Mouse (Mus musculus) hindbrain, embryonic 12.5 days (tissue): ENCODE results near the gene Tns1. TPM values are rescaled to one million over a fixed set of nuclear protein-coding genes. Genes with fewer than 3 reads are reported as not detected.
A peak's percentile ranks its signal among the peaks of the same experiment; 100 is the strongest.
"Not testable (repeated sequence)": the region's sequence is repeated elsewhere in the genome, so short reads cannot be mapped to it uniquely, and the experiment has no call there.

Experiments
- ATAC-seq: fragments of 200-750 bp; cut with Nextera tagmentation; 2 replicates; pipeline ENCODE4 v1.8.0; 2017; ENCODE audit warnings: moderate TSS enrichment; ENCODE audit not compliant: low FRiP score
- H3K27ac ChIP-seq: fragments of 300-500 bp; sonication (generic); 2 replicates; pipeline ENCODE4 v1.5.1; 2016; ENCODE audit warnings: mild to moderate bottlenecking
- H3K27me3 ChIP-seq: fragments of 300-500 bp; sonication (generic); 2 replicates; pipeline ENCODE4 v1.6.1; 2016; ENCODE audit warnings: mild to moderate bottlenecking
- H3K36me3 ChIP-seq: fragments of 300-500 bp; sonication (generic); 2 replicates; pipeline ENCODE4 v1.6.1; 2016; ENCODE audit warnings: mild to moderate bottlenecking
- H3K4me1 ChIP-seq: fragments of 300-500 bp; sonication (generic); 2 replicates; pipeline ENCODE4 v1.6.1; 2016
- H3K4me2 ChIP-seq: fragments of 300-500 bp; sonication (generic); replicated peaks from 2 replicates; pipeline ENCODE4 v1.6.1; 2016; ENCODE audit warnings: mild to moderate bottlenecking
- H3K4me3 ChIP-seq: fragments of 300-500 bp; sonication (generic); 2 replicates; pipeline ENCODE4 v1.5.1; 2016; ENCODE audit warnings: mild to moderate bottlenecking
- H3K9ac ChIP-seq: fragments of 300-500 bp; sonication (generic); 2 replicates; pipeline ENCODE4 v1.6.1; 2016; ENCODE audit warnings: mild to moderate bottlenecking, moderate library complexity
- H3K9me3 ChIP-seq: fragments of 300-500 bp; sonication (generic); replicated peaks from 2 replicates; pipeline ENCODE4 v1.6.1; 2016; ENCODE audit warnings: mild to moderate bottlenecking
- WGBS: fragments of 180-500 bp; shearing (Covaris S2); methylation state at CpG from one replicate; pipeline ENCODE4 v1.1.7; 2016; 5-methylcytosine and 5-hydroxymethylcytosine counted together
- polyA plus RNA-seq: library from polyadenylated mRNA; unstranded; fragments of >200 nt; fragmentation: Nextera tagmentation; extraction: Ambion mirVana; gene quantifications from 2 replicates; pipeline ENCODE4 v1.2.1, GENCODE M21; 2016

Tns1 gene
- polyA plus RNA-seq, 1 experiment from 2014 or later = 28.3 TPM

DNA sequence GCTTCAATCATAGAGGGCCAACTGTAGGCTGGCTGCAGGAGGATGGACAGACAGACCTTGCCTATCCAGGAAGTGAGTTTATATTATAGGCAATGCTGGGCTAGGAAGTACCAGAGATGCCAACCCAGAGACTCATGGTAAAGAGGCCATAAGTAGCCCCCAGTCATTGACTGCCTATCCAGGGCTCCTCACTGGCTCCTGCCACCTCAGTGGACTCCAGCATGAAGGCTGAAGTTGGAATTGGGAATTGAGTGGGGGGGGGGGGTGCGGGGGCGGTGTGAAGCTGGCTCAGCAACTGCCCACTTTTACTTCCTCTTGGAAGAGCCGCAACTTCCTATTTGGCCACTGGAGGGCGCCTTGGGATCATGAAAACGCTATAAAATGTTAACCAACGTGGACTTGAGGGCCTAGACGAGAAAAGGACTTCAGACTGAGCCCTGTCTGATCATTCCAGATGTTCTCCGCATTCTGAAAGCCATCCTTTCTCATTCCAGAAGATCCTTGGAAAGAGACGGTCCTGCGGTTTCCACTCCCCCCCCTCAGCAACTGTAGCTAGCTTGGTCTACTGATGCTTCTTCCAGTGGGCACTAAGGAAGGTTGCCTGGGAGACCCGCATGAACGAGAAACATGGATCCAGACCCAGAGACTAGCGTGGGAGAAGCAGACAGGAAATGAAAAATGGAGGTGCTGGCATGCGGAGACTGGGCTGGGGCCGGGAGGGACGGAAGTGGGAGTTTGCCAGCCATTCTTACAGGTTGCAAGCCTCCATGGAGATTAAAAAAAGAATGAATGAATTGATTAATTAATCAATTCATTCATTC, 221.9 kb downstream of the Tns1 start:
- no peaks in the 10 kb centered on the region for H3K36me3 ChIP-seq
- H3K4me2 ChIP-seq = peak overlapping the region; percentile 32; the same call in 1 of the 2 replicates
- WGBS = 17% methylated on average over 16 of the region's 16 CpGs
- peaks cover 13% of the 10 kb centered on the region for H3K4me1 ChIP-seq
- H3K4me3 ChIP-seq = no peak overlapping the region
- H3K27ac ChIP-seq = no peak overlapping the region
- no peaks in the 10 kb centered on the region for H3K27me3 ChIP-seq
- ATAC-seq = peak; percentile 40; the same call in 1 of the 2 replicates
- no peak overlapping the region for H3K9ac ChIP-seq
- H3K9me3 ChIP-seq = no peaks in the 10 kb centered on the region

GRCm38 (mm10) chr1:73901496-73901899, 222.8 kb downstream of the Tns1 start:
- no peak overlapping the region for H3K27ac ChIP-seq
- 8% methylated on average over 3 of the region's 3 CpGs for WGBS
- no peaks in the 10 kb centered on the region for H3K9me3 ChIP-seq
- peaks cover 13% of the 10 kb centered on the region for H3K4me1 ChIP-seq
- peak; percentile 62 for ATAC-seq
- no peak overlapping the region for H3K4me2 ChIP-seq
- H3K4me3 ChIP-seq = no peak overlapping the region
- H3K9ac ChIP-seq = no peak overlapping the region
- no peaks in the 10 kb centered on the region for H3K36me3 ChIP-seq
- no peaks in the 10 kb centered on the region for H3K27me3 ChIP-seq

DNA sequence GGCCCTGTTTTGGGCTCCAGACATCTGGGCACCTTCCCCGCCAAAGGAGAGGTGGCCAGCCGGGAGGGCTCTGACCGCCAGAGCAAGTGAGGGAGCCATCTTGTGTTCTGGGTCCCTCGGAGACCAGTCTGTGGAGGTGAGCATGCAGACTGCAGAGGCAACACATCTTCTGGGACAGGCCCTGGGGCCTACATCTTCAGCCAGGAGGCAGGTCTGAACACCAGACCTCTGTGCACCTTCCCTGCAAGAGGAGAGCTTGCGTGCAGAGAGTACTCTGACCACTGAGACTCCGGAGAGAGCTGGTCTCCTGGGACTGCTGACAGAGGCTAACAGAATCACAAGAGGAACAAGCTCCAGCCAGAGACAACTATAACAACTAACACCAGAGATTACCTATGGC, 228.8 kb downstream of the Tns1 start:
- not testable (repeated sequence) for H3K4me1 ChIP-seq, H3K9me3 ChIP-seq, H3K4me2 ChIP-seq, ATAC-seq, H3K9ac ChIP-seq, H3K4me3 ChIP-seq, H3K36me3 ChIP-seq, H3K27ac ChIP-seq, H3K27me3 ChIP-seq
- WGBS = 97% methylated on average over 6 of the region's 6 CpGs

DNA sequence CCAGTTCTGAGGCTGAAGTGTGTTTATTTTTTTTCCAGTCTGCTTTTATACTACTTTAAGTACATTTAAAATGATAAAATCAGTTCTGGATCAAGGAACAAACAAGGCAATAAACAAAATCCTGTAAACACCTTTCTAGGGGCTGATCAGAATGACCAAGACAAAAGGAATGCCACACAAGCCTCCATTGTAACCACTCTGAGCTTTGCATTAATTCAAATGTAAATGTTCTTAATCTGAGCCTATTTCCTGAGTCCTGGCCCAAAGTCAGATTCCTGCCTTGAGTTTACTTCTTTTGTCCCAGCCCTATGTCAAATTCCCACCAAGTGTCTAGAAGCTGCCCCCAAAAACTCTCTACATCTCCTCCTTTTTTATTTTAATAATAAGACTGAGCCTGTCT, 243.5 kb downstream of the Tns1 start:
- H3K27me3 ChIP-seq = no peaks in the 10 kb centered on the region
- no peak overlapping the region for H3K9ac ChIP-seq
- H3K9me3 ChIP-seq = peaks cover 5% of the 10 kb centered on the region; the same call in 1 of the 2 replicates
- H3K4me3 ChIP-seq = no peak overlapping the region
- no peak overlapping the region for H3K27ac ChIP-seq
- H3K4me2 ChIP-seq = no peak overlapping the region
- ATAC-seq = no peak
- H3K4me1 ChIP-seq = no peaks in the 10 kb centered on the region
- H3K36me3 ChIP-seq = no peaks in the 10 kb centered on the region

- WGBS = 33% methylated on average over 1 of the region's 1 CpGs
- Histone ChIP-seq H3K9ac (no peak overlapping the region), H3K4me1 (no peaks in the 10 kb centered on the region), H3K9me3 (no peaks in the 10 kb centered on the region), H3K4me3 (no peak overlapping the region), H3K36me3 (no peaks in the 10 kb centered on the region), H3K4me2 (no peak overlapping the region), H3K27me3 (no peaks in the 10 kb centered on the region), H3K27ac (no peak overlapping the region)
- no peak for ATAC-seq
Measured at GRCm38 (mm10) chr1:73875676-73876218, 248.5 kb downstream of the Tns1 start.

- no peaks in the 10 kb centered on the region for H3K9me3 ChIP-seq
- H3K4me1 ChIP-seq = peaks cover 6% of the 10 kb centered on the region
- ATAC-seq = no peak
- no peak overlapping the region for H3K9ac ChIP-seq
- H3K4me3 ChIP-seq = no peak overlapping the region
- H3K27me3 ChIP-seq = no peaks in the 10 kb centered on the region
- no peak overlapping the region for H3K4me2 ChIP-seq
- 67% methylated on average over 3 of the region's 3 CpGs for WGBS
- H3K27ac ChIP-seq = no peak overlapping the region
- H3K36me3 ChIP-seq = no peaks in the 10 kb centered on the region
Measured at GRCm38 (mm10) chr1:73864314-73864713, 259.9 kb downstream of the Tns1 start.

GRCm38 (mm10) chr1:73863074-73863431, 261.2 kb downstream of the Tns1 start:
- no peaks in the 10 kb centered on the region for H3K27me3 ChIP-seq
- peak overlapping the region; percentile 24; the same call in 1 of the 2 replicates for H3K27ac ChIP-seq
- peaks cover 6% of the 10 kb centered on the region for H3K4me1 ChIP-seq
- no peaks in the 10 kb centered on the region for H3K9me3 ChIP-seq
- no peaks in the 10 kb centered on the region for H3K36me3 ChIP-seq
- WGBS = 54% methylated on average over 11 of the region's 11 CpGs
- no peak overlapping the region for H3K9ac ChIP-seq
- no peak overlapping the region for H3K4me2 ChIP-seq
- no peak overlapping the region for H3K4me3 ChIP-seq
- peak; percentile 13; the same call in 1 of the 2 replicates for ATAC-seq

GRCm38 (mm10) chr1:73862323-73863073, 261.8 kb downstream of the Tns1 start:
- Histone ChIP-seq H3K4me3 (no peak overlapping the region), H3K27ac (peak overlapping the region; percentile 24; the same call in 1 of the 2 replicates), H3K4me2 (no peak overlapping the region), H3K9ac (peak overlapping the region; percentile 42; the same call in 1 of the 2 replicates), H3K4me1 (peaks cover 9% of the 10 kb centered on the region), H3K27me3 (no peaks in the 10 kb centered on the region), H3K36me3 (no peaks in the 10 kb centered on the region), H3K9me3 (no peaks in the 10 kb centered on the region)
- ATAC-seq = peak; percentile 91
- 14% methylated on average over 15 of the region's 15 CpGs for WGBS

DNA sequence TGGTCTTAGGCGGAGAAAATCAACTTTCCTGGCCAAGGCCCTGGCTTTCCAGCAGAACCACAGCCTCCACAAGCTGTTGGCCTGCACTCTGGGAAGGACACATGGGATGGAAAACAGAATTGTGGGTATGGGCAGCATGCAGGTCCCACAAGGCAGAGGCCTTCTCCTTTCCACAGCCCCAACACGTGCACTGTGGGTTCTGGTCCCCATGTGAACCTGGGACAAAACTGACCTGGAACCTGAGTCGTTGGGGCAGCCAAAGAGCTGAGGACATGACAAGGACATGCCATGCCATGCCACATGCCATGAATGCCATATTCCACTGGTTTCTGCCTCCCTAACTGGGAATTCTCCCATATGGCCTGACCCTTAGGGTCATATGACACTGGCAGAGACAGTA, 263.8 kb downstream of the Tns1 start:
- Histone ChIP-seq H3K4me3 (no peak overlapping the region), H3K4me2 (no peak overlapping the region), H3K27ac (no peak overlapping the region), H3K9me3 (no peaks in the 10 kb centered on the region), H3K9ac (no peak overlapping the region), H3K4me1 (peaks cover 13% of the 10 kb centered on the region), H3K36me3 (no peaks in the 10 kb centered on the region), H3K27me3 (no peaks in the 10 kb centered on the region)
- ATAC-seq = no peak
- 90% methylated on average over 3 of the region's 3 CpGs for WGBS

Other genes with a start within 250 kb of the Tns1 start
- 0.46 and 0.60 TPM in 2 replicates for gene Rufy4, start 1.1 kb upstream of the Tns1 start, polyA plus RNA-seq
- gene Cxcr2, start 29.5 kb upstream of the Tns1 start, polyA plus RNA-seq = not detected in 2 replicates
- not detected in 2 replicates for gene Cxcr1, start 70.2 kb upstream of the Tns1 start, polyA plus RNA-seq
- gene Arpc2, start 111.6 kb upstream of the Tns1 start, polyA plus RNA-seq = 370 and 394 TPM in 2 replicates
- gene Gpbar1, start 154.1 kb upstream of the Tns1 start, polyA plus RNA-seq = 0.19 TPM in 1 of 2 replicates, not detected in the other
- gene Aamp, start 160.3 kb upstream of the Tns1 start, polyA plus RNA-seq = 180 and 183 TPM in 2 replicates
- gene Pnkd, start 160.5 kb upstream of the Tns1 start, polyA plus RNA-seq = 94.0 and 97.8 TPM in 2 replicates
- 11.7 and 13.4 TPM in 2 replicates for gene Tmbim1, start 181.2 kb upstream of the Tns1 start, polyA plus RNA-seq
- 1.4 and 1.5 TPM in 2 replicates for gene Catip, start 237.7 kb upstream of the Tns1 start, polyA plus RNA-seq